Mouse (Mus musculus): Measurements from ENCODE around the gene Unk. TPM values are rescaled to one million over a fixed set of nuclear protein-coding genes. Genes with fewer than 3 reads are reported as not detected.
"Not testable (repeated sequence)": the region's sequence is repeated elsewhere in the genome, so short reads cannot be mapped to it uniquely, and the experiment has no call there.

Unk gene
- polyA plus RNA-seq, 1 experiment = 54.0 TPM

DNA sequence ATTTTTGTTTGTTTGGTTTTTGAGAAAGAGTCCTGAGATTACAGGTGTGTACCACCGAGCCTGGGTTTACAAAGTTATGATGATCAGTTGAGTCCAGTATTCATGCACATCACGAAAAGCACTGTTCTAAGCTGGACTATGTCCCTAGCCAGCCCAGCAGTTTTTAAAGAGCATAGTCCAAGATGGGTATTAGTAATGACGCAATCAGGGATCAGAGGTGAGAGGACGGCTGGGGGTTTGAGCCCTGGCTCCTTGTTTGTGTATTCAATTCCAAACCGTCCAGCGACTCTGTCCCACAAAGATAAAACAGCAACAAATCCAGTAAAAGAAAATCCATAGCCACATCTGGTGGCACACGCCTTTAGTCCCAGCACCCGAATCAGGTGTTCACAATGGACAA, 58.1 kb downstream of the Unk start:
- Histone ChIP-seq H3K4me1 (ENCODE audit: control insufficient read depth, insufficient read depth, low read length) (peaks cover 9% of the 10 kb centered on the region), H3K4me3 (replicated peaks; ENCODE audit: extremely low read depth, low read depth, low read length) (no peak overlapping the region)
- DNase-seq = no peak
- TF ChIP-seq POLR2A (IDR thresholded peaks at IDR 0.05; ENCODE audit: borderline replicate concordance, extremely low read depth, low read depth, low read length) (no peak), CTCF (IDR thresholded peaks at IDR 0.05; ENCODE audit: insufficient read depth, low read length) (no peak)
- 66% methylated on average over 8 of the region's 8 CpGs for WGBS

DNA sequence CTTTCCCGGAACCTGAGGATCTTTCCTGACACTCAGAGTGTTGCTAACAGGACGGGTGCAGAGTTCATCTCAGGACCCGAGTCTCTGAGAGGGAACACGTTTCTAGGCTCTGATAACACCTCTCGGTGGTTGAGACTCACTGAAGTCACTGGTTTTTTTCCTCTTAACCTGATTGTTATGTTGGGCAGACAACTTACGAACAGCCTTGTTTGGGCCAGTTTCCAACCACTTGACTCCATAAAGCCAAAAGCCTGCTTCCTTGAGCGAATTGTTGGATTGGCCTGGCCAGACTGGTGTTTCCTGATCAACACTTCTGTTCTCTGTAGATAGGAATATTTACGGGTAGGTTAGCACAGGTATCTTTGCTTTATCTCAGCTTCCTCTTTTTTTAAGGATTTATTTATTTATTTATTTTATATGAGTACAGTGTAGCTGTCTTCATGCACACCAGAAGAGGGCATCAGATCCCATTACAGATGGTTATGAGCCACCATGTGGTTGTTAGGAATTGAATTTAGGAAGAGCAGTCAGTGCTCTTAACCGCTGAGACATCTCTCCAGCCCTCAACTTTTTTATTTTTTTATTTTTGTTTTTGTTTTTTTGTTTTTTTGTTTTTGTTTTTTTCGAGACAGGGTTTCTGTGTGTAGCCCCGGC, 58.7 kb downstream of the Unk start:
- Histone ChIP-seq H3K4me3 (replicated peaks; ENCODE audit: extremely low read depth, low read depth, low read length) (no peak overlapping the region), H3K4me1 (ENCODE audit: control insufficient read depth, insufficient read depth, low read length) (peaks cover 15% of the 10 kb centered on the region)
- 50% methylated on average over 11 of the region's 11 CpGs for WGBS
- TF ChIP-seq CTCF (IDR thresholded peaks at IDR 0.05; ENCODE audit: insufficient read depth, low read length) (no peak), POLR2A (IDR thresholded peaks at IDR 0.05; ENCODE audit: borderline replicate concordance, extremely low read depth, low read depth, low read length) (no peak)
- no peak for DNase-seq

DNA sequence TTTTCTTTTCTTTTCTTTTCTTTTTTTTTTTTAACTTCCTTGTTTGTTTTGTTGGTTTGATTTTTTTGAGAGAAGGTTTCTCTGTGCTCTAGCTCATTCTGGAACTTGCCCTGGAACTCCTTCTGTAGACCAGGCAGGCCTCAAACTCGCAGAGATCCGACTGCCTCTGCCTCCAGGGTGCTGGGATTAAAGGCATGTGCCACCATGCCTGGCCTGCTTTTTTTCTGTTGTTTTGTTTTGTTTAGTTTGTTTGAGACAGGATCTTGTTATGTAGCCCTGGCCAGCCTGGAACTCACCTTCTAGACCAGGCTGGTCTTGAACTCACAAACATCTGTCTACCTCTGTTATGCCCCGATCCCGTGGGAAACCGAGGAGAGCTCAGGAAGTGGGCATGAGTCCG, 59.4 kb downstream of the Unk start:
- peaks cover 16% of the 10 kb centered on the region for H3K4me1 ChIP-seq (ENCODE audit: control insufficient read depth, insufficient read depth, low read length)
- H3K4me3 ChIP-seq (replicated peaks; ENCODE audit: extremely low read depth, low read depth, low read length) = no peak overlapping the region
- TF ChIP-seq CTCF (IDR thresholded peaks at IDR 0.05; ENCODE audit: insufficient read depth, low read length) (no peak), POLR2A (IDR thresholded peaks at IDR 0.05; ENCODE audit: borderline replicate concordance, extremely low read depth, low read depth, low read length) (no peak)
- no peak for DNase-seq
- WGBS = 89% methylated on average over 6 of the region's 6 CpGs

DNA sequence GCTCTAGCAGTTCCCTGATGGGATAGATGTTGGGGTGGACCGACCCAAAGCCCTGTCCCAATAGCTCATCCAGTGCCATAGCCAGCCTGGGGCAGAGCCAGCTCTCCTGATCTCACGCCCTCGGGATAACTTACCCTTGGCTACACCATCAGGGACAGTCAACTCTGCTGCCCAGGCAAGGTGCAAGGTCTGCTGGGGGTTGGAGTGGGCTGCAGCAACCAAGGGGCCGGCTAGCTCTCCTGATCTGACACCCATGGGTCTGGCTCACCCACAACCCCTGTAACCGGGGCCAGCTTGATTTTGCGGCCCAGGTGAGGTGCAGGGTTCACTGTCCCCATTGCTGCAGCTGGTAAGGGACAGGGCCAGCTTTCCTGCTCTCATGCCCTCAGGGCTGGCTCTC, 61.5 kb downstream of the Unk start:
- Histone ChIP-seq H3K4me1 (ENCODE audit: control insufficient read depth, insufficient read depth, low read length) (peaks cover 10% of the 10 kb centered on the region), H3K4me3 (replicated peaks; ENCODE audit: extremely low read depth, low read depth, low read length) (no peak overlapping the region)
- WGBS = 90% methylated on average over 6 of the region's 6 CpGs
- TF ChIP-seq POLR2A (IDR thresholded peaks at IDR 0.05; ENCODE audit: borderline replicate concordance, extremely low read depth, low read depth, low read length) (no peak), CTCF (IDR thresholded peaks at IDR 0.05; ENCODE audit: insufficient read depth, low read length) (no peak)
- no peak for DNase-seq

DNA sequence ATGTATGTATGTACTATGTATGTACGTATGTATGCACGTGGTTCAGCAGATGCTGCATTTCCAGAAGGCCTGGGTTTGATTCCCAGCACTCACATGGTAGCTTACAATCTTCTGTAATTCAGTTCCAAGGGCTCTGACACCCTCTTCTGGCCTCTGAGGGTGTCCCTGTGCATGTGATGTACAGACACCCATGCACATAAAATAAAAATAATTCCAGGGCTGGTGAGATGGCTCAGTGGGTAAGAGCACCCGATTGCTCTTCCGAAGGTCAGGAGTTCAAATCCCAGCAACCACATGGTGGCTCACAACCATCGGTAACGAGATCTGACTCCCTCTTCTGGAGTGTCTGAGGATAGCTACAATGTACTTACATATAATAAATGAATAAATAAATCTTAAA, 62.8 kb downstream of the Unk start:
- H3K4me1 ChIP-seq (ENCODE audit: control insufficient read depth, insufficient read depth, low read length); H3K4me3 ChIP-seq (replicated peaks; ENCODE audit: extremely low read depth, low read depth, low read length); DNase-seq: not testable (repeated sequence)
- 87% methylated on average over 6 of the region's 6 CpGs for WGBS

DNA sequence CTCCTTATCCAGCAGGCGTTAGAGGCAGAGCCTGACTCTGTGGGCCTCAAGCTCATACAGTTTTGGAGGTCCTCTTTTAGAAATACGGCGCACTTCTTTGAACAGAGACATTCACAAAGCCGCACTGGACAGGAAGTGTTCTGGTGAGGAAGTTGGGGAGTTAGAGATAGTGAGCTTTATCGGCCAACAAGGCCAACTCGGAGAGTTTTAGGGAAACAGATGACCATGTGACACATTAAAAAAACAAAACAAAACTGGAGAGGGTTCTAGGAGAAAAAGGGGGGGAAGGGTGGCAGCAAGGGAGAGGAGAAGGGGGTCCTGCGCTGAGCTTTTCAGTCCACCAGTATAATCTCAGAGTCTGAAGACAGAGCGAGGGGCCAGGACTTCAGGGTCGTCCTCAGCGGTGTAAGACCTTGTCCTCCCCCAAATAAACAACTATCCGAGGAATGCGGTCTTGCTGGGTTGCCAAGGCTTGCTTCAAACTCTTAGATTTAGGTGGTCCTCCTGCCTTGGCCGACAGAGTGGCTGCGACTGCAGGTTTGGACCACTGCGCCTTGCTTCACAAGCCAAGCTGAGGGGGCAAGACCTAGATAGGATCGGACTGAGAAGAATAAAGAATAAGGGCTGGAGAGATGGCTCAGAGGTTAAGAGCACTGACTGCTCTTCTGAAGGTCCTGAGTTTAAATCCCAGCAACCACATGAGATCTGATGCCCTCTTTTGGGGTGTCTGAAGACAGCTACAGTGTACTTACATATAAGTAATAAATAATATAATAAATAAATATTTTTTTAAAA, 63.8 kb downstream of the Unk start:
- H3K4me3 ChIP-seq (replicated peaks; ENCODE audit: extremely low read depth, low read depth, low read length) = peak overlapping the region; percentile 1
- DNase-seq = no peak
- peaks cover 10% of the 10 kb centered on the region for H3K4me1 ChIP-seq (ENCODE audit: control insufficient read depth, insufficient read depth, low read length)
- 21% methylated on average over 16 of the region's 16 CpGs for WGBS
- no peak for TF ChIP-seq CTCF (IDR thresholded peaks at IDR 0.05; ENCODE audit: insufficient read depth, low read length)
- TF ChIP-seq POLR2A (IDR thresholded peaks at IDR 0.05; ENCODE audit: borderline replicate concordance, extremely low read depth, low read depth, low read length) = no peak

DNA sequence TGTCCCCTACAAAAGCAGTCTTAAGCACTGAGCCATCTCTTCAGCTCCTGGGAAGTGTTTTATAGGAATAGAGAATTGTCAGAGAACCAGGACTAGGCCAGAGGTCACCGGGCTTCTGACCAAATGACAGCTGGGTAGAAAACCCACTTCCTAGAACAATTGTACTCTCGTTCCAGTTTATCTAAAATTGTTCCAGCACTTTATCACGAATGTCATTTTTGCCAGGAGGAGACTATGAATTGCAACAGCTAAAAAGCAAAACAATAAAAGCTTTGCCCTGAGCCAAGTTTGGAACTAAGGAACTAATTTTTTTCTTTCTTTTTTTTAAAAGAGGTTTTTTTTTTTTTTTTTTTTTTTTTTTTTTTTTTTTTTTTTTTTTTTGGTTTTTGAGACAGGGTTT, 65.5 kb downstream of the Unk start:
- Histone ChIP-seq H3K4me3 (replicated peaks; ENCODE audit: extremely low read depth, low read depth, low read length) (no peak overlapping the region), H3K4me1 (ENCODE audit: control insufficient read depth, insufficient read depth, low read length) (peaks cover 16% of the 10 kb centered on the region)
- WGBS = 32% methylated on average over 3 of the region's 3 CpGs
- TF ChIP-seq POLR2A (IDR thresholded peaks at IDR 0.05; ENCODE audit: borderline replicate concordance, extremely low read depth, low read depth, low read length) (no peak), CTCF (IDR thresholded peaks at IDR 0.05; ENCODE audit: insufficient read depth, low read length) (no peak)
- no peak for DNase-seq

DNA sequence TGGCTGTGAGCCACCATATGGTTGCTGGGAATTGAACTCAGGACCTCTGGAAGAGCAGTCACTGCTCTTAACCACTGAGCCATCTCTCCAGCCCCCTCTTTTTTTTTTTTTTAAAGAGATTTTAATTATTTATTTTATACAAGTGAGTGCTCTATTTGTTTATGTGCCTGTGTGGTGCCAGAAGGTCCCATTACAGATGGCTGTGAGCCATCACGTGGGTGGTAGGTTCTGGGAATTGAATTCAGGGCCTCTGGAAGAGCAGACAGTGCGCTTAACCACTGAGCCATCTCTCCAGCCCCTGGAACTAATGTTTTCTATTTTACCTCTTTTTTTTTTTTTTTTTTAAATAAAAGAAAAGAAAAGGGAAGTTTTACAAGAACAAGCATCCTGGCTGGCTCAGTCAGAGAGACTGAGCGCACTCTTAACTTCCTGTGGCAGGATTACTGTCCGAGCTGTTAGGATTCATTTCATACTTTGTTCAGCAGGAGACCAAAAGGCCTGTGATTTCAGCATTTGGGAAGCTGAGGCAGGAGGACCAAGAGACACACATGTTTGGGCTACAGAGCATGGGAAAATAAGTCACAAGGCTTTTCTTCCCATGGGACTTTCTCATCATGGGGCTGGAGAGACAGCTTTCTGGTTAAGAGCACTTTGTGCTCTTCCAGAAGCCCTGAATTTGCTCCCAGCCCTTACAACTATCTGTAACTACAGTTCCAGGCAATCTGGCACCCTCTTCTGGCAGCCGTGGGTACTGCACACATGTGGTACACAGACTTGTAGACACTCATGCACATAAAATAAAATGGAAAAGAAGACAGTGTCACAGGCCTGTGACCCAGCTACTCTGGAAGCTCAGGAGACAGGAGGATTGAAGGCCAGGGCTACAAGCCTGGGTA, 66.3 kb downstream of the Unk start:
- 75% methylated on average over 5 of the region's 5 CpGs for WGBS
- H3K4me3 ChIP-seq (replicated peaks; ENCODE audit: extremely low read depth, low read depth, low read length) = no peak overlapping the region
- TF ChIP-seq POLR2A (IDR thresholded peaks at IDR 0.05; ENCODE audit: borderline replicate concordance, extremely low read depth, low read depth, low read length) (no peak), CTCF (IDR thresholded peaks at IDR 0.05; ENCODE audit: insufficient read depth, low read length) (peak; percentile 54)
- H3K4me1 ChIP-seq (ENCODE audit: control insufficient read depth, insufficient read depth, low read length) = peaks cover 21% of the 10 kb centered on the region
- peak; percentile 7 for DNase-seq

DNA sequence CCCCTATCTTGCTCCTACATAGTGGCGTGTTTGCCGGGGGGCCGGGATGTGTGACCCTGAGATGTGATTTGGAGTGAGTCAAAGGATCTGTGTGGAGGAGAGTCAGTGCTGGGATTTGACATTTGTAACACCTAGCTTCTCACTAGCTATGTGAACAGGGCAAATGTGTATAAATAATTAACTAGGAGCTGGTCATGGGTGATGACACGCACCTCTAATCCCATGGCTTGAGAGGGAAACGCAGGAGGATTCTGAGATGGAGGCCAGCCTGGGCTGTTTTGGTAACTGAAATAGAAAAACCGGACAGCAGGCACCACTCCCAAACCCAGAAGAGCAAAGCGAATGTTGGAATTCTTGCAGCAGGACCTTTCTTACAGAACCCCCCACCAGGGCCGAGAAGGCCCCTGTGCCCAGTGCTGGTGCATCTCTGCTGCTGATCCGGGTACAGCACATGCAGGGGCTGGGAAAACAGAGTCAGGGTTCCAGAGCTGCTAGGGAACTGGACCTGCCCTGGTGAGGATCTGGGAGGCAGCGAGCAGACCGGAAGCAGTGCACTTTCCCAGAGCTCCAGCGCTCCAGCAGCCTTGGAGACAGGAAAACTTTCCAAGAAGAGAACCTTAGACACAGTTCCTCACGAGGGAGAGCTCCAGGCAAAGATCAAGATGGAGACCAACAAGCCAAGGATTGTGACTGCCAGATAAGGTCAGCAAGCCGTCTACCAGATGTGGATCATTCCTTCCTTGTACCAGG, 68.8 kb downstream of the Unk start:
- 53% methylated on average over 14 of the region's 14 CpGs for WGBS
- DNase-seq = no peak
- TF ChIP-seq POLR2A (IDR thresholded peaks at IDR 0.05; ENCODE audit: borderline replicate concordance, extremely low read depth, low read depth, low read length) (no peak), CTCF (IDR thresholded peaks at IDR 0.05; ENCODE audit: insufficient read depth, low read length) (no peak)
- Histone ChIP-seq H3K4me3 (replicated peaks; ENCODE audit: extremely low read depth, low read depth, low read length) (no peak overlapping the region), H3K4me1 (ENCODE audit: control insufficient read depth, insufficient read depth, low read length) (peaks cover 21% of the 10 kb centered on the region)

Data from lung, adult 2 months (tissue).